Mouse (Mus musculus) midbrain, postnatal 0 days (tissue): Measurements from ENCODE around the gene Cd72. TPM values are rescaled to one million over a fixed set of nuclear protein-coding genes. Genes with fewer than 3 reads are reported as not detected.

Source experiments
- ATAC-seq: fragments of 200-750 bp; cut with Nextera tagmentation; 2 replicates; pipeline ENCODE4 v1.8.0; 2017; ENCODE audit warnings: moderate number of reproducible peaks, mild to moderate bottlenecking, moderate TSS enrichment, moderate library complexity; ENCODE audit not compliant: low FRiP score
- DNase-seq: peaks from one replicate; pipeline ENCODE4 v3.0.0-alpha.2; 2015; ENCODE audit warnings: low spot score
- H3K27ac ChIP-seq: fragments of 300-500 bp; sonication (generic); 2 replicates; pipeline ENCODE4 v1.5.1; 2014; ENCODE audit warnings: low read depth, mild to moderate bottlenecking, low read length, mixed read lengths
- H3K27me3 ChIP-seq: fragments of 300-500 bp; sonication (generic); 2 replicates; pipeline ENCODE4 v1.6.1; 2014; ENCODE audit warnings: low read length, control low read depth, mixed read lengths; ENCODE audit not compliant: insufficient read depth
- H3K36me3 ChIP-seq: fragments of 300-500 bp; sonication (generic); 2 replicates; pipeline ENCODE4 v1.6.1; 2014; ENCODE audit warnings: low read length, control low read depth, mixed read lengths; ENCODE audit not compliant: insufficient read depth
- H3K4me1 ChIP-seq: fragments of 300-500 bp; sonication (generic); 2 replicates; pipeline ENCODE4 v1.6.1; 2014; ENCODE audit warnings: mild to moderate bottlenecking, control low read depth, antibody characterized with exemption, low read length, mixed read lengths; ENCODE audit not compliant: insufficient read depth
- H3K4me2 ChIP-seq: fragments of 300-500 bp; sonication (generic); 2 replicates; pipeline ENCODE4 v1.6.1; 2014; ENCODE audit warnings: low read depth, mild to moderate bottlenecking, low read length, mixed read lengths; ENCODE audit not compliant: poor library complexity, severe bottlenecking
- H3K4me3 ChIP-seq: fragments of 300-500 bp; sonication (generic); 2 replicates; pipeline ENCODE4 v1.5.1; 2014; ENCODE audit warnings: low read depth, mild to moderate bottlenecking, low read length, moderate library complexity
- H3K9ac ChIP-seq: fragments of 300-500 bp; sonication (generic); replicated peaks from 2 replicates; pipeline ENCODE4 v1.6.1; 2014; ENCODE audit warnings: mild to moderate bottlenecking, low read length, moderate library complexity, mixed read lengths; ENCODE audit not compliant: poor library complexity, severe bottlenecking
- H3K9me3 ChIP-seq: fragments of 300-500 bp; sonication (generic); 2 replicates; pipeline ENCODE4 v1.6.1; 2016; ENCODE audit warnings: low read length, control low read depth
- CTCF ChIP-seq: IDR thresholded peaks from 2 replicates; pipeline ENCODE4 v1.5.1; 2016; ENCODE audit warnings: antibody characterized with exemption, mild to moderate bottlenecking
- WGBS: fragments of 180-500 bp; shearing (Covaris S2); extraction: QIAGEN DNeasy Blood & Tissue Kit; methylation state at CpG from one replicate; pipeline ENCODE4 v1.1.7; 2014; 5-methylcytosine and 5-hydroxymethylcytosine counted together
- polyA plus RNA-seq: library from polyadenylated mRNA; unstranded; fragments of >200 nt; fragmentation: Nextera tagmentation; extraction: Ambion mirVana; gene quantifications from 2 replicates; pipeline ENCODE4 v1.2.1, GENCODE M21; 2015
- total RNA-seq: library from RNA; depleted of rRNA; stranded (reverse); fragments of >200 nt; gene quantifications from 2 replicates; pipeline ENCODE4 v1.2.3, GENCODE M21; 2014

Cd72 gene
- total and polyA plus RNA-seq, 2 experiments from 2014 or later = 5.2 TPM; not detected in 1

DNA sequence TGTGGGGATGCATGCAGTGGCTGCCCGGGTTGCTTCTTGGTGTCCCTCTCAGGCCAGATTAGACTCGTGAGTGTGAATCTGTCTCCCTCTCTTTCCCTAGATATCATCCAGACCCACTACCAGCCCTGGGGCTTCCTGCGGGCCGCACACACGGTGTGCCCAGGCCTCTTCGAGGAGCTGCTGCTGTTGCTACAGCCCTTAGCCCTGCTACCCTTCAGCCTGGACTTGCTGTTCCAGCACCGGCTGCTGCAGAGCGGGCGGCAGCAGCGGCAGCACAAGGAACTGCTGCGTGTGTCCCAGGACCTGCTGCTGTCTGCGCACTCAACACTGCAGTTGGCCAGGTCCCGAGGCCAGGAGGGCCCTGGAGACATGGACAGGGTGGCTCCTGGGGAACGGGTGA, 29.2 kb downstream of the Cd72 start:
- H3K36me3 ChIP-seq = peaks cover 65% of the 10 kb centered on the region
- no peak for ATAC-seq
- no peaks in the 10 kb centered on the region for H3K9me3 ChIP-seq
- H3K4me2 ChIP-seq = no peak overlapping the region
- H3K4me3 ChIP-seq = no peak overlapping the region
- no peak for TF ChIP-seq CTCF
- H3K27me3 ChIP-seq = no peaks in the 10 kb centered on the region
- H3K4me1 ChIP-seq = no peaks in the 10 kb centered on the region
- H3K27ac ChIP-seq = no peak overlapping the region
- no peak for DNase-seq
- no peak overlapping the region for H3K9ac ChIP-seq
- 31% methylated on average over 14 of the region's 14 CpGs for WGBS

DNA sequence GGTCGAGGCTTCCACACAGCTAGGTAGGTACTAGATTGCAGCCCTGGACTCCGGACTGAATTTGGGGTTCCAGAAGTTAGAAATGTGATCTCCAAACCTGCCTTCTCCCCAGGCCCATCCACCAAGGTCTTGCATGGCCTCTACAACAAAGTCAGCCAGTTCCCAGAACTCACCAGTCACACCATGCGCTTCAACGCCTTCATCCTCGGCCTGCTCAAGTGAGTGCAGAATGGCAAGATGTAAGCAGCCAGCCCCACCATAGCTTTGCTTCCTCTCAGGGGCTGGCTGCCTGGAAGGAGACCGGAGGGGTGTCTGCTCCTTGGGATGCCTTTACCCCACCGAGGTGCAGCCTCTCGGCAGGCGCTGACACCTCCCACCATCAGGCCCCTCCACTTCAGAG, 30.4 kb downstream of the Cd72 start:
- DNase-seq (no peak), ATAC-seq (no peak)
- no peak for TF ChIP-seq CTCF
- no peaks in the 10 kb centered on the region for H3K4me1 ChIP-seq
- H3K36me3 ChIP-seq = peaks cover 65% of the 10 kb centered on the region
- 88% methylated on average over 9 of the region's 9 CpGs for WGBS
- no peaks in the 10 kb centered on the region for H3K27me3 ChIP-seq
- H3K9ac ChIP-seq = no peak overlapping the region
- no peak overlapping the region for H3K27ac ChIP-seq
- H3K9me3 ChIP-seq = no peaks in the 10 kb centered on the region
- H3K4me3 ChIP-seq = no peak overlapping the region
- no peak overlapping the region for H3K4me2 ChIP-seq

DNA sequence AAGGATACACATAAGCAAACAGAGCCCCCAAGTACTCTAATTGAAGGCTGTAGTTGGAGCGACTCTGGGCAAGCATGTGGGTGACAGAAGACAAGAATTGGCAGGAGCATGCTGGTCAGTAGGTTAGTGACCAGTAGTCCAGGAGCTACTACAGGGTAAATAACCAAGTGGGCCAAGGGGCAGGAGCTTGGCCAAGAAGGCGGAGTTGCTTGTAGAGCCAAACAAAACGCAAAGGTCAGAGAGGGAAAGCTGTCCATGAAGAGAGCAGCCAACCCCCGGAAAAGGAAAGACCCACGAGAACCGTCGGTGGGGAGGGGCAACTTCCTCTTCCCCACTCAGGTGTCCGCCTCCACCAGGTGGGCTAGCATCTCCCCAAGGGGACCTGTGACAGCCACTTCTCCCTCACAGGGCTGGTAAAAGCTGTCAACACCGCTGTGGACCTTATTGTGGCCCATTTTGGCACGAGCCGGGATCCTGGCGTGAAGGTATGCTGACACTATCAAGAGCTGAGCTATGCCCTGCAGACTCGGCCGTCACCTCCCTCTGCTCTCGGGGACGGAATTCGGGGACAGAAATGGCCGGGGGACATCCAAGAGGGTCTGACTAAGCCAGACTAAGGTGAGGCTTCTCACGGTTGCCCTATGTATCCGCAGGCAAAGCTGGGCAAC, 31.0 kb downstream of the Cd72 start:
- ATAC-seq = no peak
- no peaks in the 10 kb centered on the region for H3K9me3 ChIP-seq
- H3K27me3 ChIP-seq = no peaks in the 10 kb centered on the region
- no peak overlapping the region for H3K4me2 ChIP-seq
- H3K4me1 ChIP-seq = no peaks in the 10 kb centered on the region
- no peak overlapping the region for H3K9ac ChIP-seq
- WGBS = 92% methylated on average over 20 of the region's 20 CpGs
- H3K4me3 ChIP-seq = no peak overlapping the region
- TF ChIP-seq CTCF = no peak
- H3K27ac ChIP-seq = no peak overlapping the region
- DNase-seq = no peak
- H3K36me3 ChIP-seq = peaks cover 65% of the 10 kb centered on the region

DNA sequence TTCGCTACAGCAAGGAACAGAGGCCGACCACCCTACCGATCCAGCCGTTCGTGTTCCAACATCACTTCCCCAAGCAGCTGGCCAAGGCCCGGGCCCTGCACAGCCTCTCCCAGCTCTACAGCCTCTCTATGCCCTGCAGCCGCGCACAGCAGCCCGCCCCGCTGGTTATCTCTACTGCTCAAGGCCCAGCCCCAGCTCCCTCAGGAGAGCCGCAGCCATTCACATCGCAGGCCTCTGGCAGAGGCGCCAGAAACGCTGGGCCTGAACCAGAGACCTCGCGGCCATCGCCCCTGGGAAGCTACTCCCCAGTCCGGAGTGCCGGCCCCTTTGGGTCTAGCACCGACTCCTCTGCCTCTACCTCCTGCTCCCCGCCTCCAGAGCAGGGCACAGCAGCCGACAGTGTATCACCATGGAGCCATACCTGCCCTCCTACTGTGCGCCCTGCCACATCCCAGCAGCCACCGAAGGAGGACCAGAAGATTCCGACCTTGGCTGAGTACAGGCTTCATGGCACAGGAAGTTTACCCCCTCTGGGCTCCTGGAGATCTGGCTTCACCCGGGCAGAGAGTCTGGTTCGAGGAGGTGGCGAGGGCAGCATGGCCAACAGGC, 32.7 kb downstream of the Cd72 start:
- peaks cover 73% of the 10 kb centered on the region for H3K36me3 ChIP-seq
- H3K4me2 ChIP-seq = no peak overlapping the region
- WGBS = 83% methylated on average over 28 of the region's 28 CpGs
- no peak overlapping the region for H3K4me3 ChIP-seq
- no peaks in the 10 kb centered on the region for H3K9me3 ChIP-seq
- DNase-seq (no peak), ATAC-seq (no peak)
- no peaks in the 10 kb centered on the region for H3K4me1 ChIP-seq
- H3K9ac ChIP-seq = no peak overlapping the region
- no peak overlapping the region for H3K27ac ChIP-seq
- no peaks in the 10 kb centered on the region for H3K27me3 ChIP-seq
- TF ChIP-seq CTCF = no peak

DNA sequence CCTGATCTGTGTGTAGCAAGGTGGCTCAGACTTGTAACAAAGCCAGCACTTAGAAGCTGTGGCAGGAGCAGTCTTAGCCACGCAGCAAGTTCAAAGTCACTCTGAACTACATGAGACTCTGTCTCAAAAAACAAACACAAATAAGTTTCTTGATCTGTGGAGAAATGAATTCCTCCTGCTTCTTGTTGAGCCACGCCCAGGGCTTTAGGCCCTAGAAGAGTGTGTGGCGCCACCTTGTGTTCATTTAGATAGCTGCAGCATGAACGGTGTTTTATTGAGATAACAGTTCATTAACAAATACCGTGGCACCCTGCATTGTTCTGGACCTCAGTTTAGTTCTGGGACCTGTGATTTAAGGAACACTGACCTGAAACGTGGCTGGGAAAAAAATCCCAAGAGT, 34.1 kb downstream of the Cd72 start:
- TF ChIP-seq CTCF = peak; percentile 96
- H3K27me3 ChIP-seq = no peaks in the 10 kb centered on the region
- no peak overlapping the region for H3K27ac ChIP-seq
- no peaks in the 10 kb centered on the region for H3K9me3 ChIP-seq
- no peak overlapping the region for H3K9ac ChIP-seq
- peaks cover 73% of the 10 kb centered on the region for H3K36me3 ChIP-seq
- 4% methylated on average over 6 of the region's 6 CpGs for WGBS
- ATAC-seq = no peak
- no peak overlapping the region for H3K4me2 ChIP-seq
- no peak overlapping the region for H3K4me3 ChIP-seq
- peak; percentile 92 for DNase-seq
- no peaks in the 10 kb centered on the region for H3K4me1 ChIP-seq

DNA sequence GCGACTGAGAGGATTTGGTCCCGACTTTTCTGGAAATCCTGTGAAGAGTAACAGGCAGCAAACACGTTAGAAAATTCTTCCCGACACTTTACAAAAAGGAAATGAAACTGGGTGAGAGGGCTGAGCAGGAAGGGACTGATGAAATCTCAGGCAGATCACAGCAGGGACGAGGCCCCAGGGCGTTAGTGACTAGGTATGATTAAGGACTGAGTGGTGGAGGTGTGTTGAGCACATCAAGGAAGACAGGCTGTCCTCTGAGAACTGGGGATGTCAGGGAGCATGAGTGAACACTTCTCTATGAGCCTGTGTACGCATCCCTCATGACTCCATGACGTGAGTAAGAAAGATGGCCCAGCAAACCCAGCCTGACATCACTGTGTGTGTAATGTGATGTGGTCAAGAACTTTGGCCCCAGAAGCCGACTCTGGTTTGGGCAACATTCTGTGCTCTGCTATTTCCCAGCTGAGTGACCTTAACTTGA, 34.6 kb downstream of the Cd72 start:
- no peak for TF ChIP-seq CTCF
- no peaks in the 10 kb centered on the region for H3K4me1 ChIP-seq
- no peak overlapping the region for H3K27ac ChIP-seq
- no peaks in the 10 kb centered on the region for H3K27me3 ChIP-seq
- H3K9me3 ChIP-seq = no peaks in the 10 kb centered on the region
- no peak overlapping the region for H3K4me2 ChIP-seq
- no peak overlapping the region for H3K4me3 ChIP-seq
- 67% methylated on average over 9 of the region's 9 CpGs for WGBS
- ATAC-seq = no peak
- no peak overlapping the region for H3K9ac ChIP-seq
- peaks cover 73% of the 10 kb centered on the region for H3K36me3 ChIP-seq
- no peak for DNase-seq
